Mouse (Mus musculus): ENCODE measurements at regions not wholly inside any gene's neighbourhood (a gene's known extent, or its start where the extent isn't known, plus 50 kb on each side); places are given as distances from the start of the nearest gene placed in this dataset.

DNA sequence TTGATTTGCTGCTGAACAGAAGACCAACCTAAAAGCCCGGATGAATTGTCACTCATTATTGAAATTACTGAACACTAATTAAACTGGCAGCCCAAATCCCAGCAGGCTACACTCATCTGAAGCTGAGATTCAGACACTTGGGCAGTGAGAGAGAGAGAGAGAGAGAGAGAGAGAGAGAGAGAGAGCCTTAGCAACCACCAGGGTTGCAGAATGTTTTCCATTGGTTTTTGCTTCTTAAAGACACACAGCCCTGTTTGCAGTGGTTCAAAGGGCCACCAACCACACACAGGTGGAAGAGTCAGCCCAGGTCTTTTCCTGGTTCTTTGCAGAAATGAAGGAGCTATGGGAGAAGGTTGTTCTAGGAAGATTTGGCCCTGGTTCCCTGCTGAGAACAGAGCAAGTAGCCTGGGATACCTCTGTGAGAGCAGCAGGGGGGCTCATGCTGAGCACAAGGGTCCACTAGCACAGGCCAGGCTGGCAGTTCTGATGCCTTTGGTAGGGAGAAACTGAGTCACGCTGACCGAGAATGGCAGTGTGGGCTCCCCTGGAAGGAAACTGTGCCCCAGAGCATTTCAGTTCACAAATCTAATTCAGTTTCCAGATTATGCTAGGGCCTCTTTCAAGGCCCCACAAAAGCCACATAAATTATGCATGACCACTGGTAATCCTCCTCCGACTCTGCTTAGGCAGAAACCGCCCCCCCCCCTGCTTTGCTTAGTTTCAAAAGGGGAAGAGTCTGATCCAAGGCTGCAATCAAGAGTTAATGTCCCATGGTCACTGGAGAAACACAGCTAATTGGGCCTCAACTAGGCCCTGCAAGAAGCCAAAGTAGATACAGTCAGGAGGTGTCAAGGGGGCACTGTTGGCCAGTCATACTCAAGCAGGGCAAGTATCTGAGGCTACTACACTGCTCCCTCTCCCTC is 504.3 kb upstream of the Mki67 start:
- H3K79me2 ChIP-seq (ENCODE audit: control insufficient read depth, insufficient read depth, low read length, poor library complexity): no peaks in the 10 kb centered on the region
- H3K4me1 ChIP-seq (ENCODE audit: control insufficient read depth in 1 of 2, insufficient read depth in 2 of 2, low read length in 2 of 2): no peaks in the 10 kb centered on the region
- H3K27ac ChIP-seq (ENCODE audit: control insufficient read depth, low read depth, low read length): no peak overlapping the region
- H3K4me3 ChIP-seq (ENCODE audit: control insufficient read depth in 1 of 2, insufficient read depth in 1 of 2, low read depth in 2 of 2, low read length in 2 of 2): no peak overlapping the region
- H3K9ac ChIP-seq (ENCODE audit: control insufficient read depth, low read depth, low read length, poor library complexity, severe bottlenecking): no peak overlapping the region
- H3K9me3 ChIP-seq (replicated peaks; ENCODE audit: insufficient read depth, low read length): no peaks in the 10 kb centered on the region
- H3K36me3 ChIP-seq (ENCODE audit: control insufficient read depth in 1 of 2, insufficient read depth in 2 of 2, low read length in 2 of 2): no peaks in the 10 kb centered on the region
- H3K27me3 ChIP-seq (ENCODE audit: control insufficient read depth in 1 of 2, insufficient read depth in 2 of 2, low read length in 2 of 2): no peaks in the 10 kb centered on the region
- DNase-seq (ENCODE audit: low read depth, low spot score): no peak
- no peak for TF ChIP-seq SMC3 (IDR thresholded peaks at IDR 0.05; ENCODE audit: low read depth, low read length)

DNA sequence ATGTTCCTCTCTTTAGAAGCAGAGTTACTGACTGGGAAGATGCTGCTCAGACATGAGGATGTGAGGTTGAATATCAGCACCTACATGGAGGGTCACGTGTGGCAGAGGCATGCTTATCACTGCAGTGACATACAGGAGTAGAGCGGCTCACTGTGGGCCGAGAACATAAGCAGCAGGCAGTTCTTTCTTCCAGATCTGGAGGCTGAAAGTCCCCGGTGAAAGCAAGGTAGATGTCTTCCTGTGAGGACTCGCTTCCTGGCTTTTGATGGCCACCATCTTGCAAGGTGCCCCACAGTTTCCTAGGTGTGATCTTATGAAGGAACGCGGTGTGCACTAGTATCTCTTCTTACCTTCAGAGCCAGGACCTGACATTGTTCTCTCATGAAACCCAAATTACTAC is 505.5 kb upstream of the Mki67 start:
- no peak overlapping the region for H3K9ac ChIP-seq (ENCODE audit: control insufficient read depth, low read depth, low read length, poor library complexity, severe bottlenecking)
- no peak overlapping the region for H3K4me3 ChIP-seq (ENCODE audit: control insufficient read depth in 1 of 2, insufficient read depth in 1 of 2, low read depth in 2 of 2, low read length in 2 of 2)
- H3K27me3 ChIP-seq (ENCODE audit: control insufficient read depth in 1 of 2, insufficient read depth in 2 of 2, low read length in 2 of 2): no peaks in the 10 kb centered on the region
- H3K79me2 ChIP-seq (ENCODE audit: control insufficient read depth, insufficient read depth, low read length, poor library complexity): no peaks in the 10 kb centered on the region
- H3K4me1 ChIP-seq (ENCODE audit: control insufficient read depth in 1 of 2, insufficient read depth in 2 of 2, low read length in 2 of 2): no peaks in the 10 kb centered on the region
- no peak for DNase-seq (ENCODE audit: low read depth, low spot score)
- TF ChIP-seq POLR2A (IDR thresholded peaks at IDR 0.05; ENCODE audit: control insufficient read depth in 1 of 2, insufficient read depth in 1 of 2, low read depth in 1 of 2, low read length in 2 of 2, poor library complexity in 1 of 2): no peak
- TF ChIP-seq ELF1 (IDR thresholded peaks at IDR 0.05; ENCODE audit: low read depth, low read length): no peak
- TF ChIP-seq ZKSCAN1 (IDR thresholded peaks at IDR 0.05; ENCODE audit: low read depth, low read length): no peak
- TF ChIP-seq MAX (IDR thresholded peaks at IDR 0.05; ENCODE audit: low read length): no peak
- TF ChIP-seq UBTF (IDR thresholded peaks at IDR 0.05; ENCODE audit: borderline replicate concordance, insufficient read depth, low read depth, low read length): no peak
- TF ChIP-seq NRF1 (IDR thresholded peaks at IDR 0.05; ENCODE audit: insufficient read depth, low read depth, low read length, poor library complexity, severe bottlenecking): no peak
- TF ChIP-seq MXI1 (IDR thresholded peaks at IDR 0.05; ENCODE audit: low read depth, low read length): no peak
- TF ChIP-seq GATA1 (IDR thresholded peaks at IDR 0.05; ENCODE audit: low read depth, low read length): no peak
- TF ChIP-seq RCOR1 (IDR thresholded peaks at IDR 0.05; ENCODE audit: low read depth, low read length): no peak
- no peak for TF ChIP-seq TAL1 (IDR thresholded peaks at IDR 0.05; ENCODE audit: low read length)
- TF ChIP-seq USF1 (IDR thresholded peaks at IDR 0.05; ENCODE audit: low read depth, low read length): no peak
- TF ChIP-seq POLR2AphosphoS2 (IDR thresholded peaks at IDR 0.05; ENCODE audit: low read length): no peak
- no peak for TF ChIP-seq SIN3A (IDR thresholded peaks at IDR 0.05; ENCODE audit: low read length)
- no peak for TF ChIP-seq TBP (IDR thresholded peaks at IDR 0.05; ENCODE audit: low read depth, low read length)
- H3K27ac ChIP-seq (ENCODE audit: control insufficient read depth, low read depth, low read length): no peak overlapping the region
- no peaks in the 10 kb centered on the region for H3K9me3 ChIP-seq (replicated peaks; ENCODE audit: insufficient read depth, low read length)
- no peaks in the 10 kb centered on the region for H3K36me3 ChIP-seq (ENCODE audit: control insufficient read depth in 1 of 2, insufficient read depth in 2 of 2, low read length in 2 of 2)

All from MEL (cell line).